Mouse (Mus musculus) left cerebral cortex, postnatal 10 days (tissue): ENCODE measurements at regions not wholly inside any gene's neighbourhood (a gene's known extent, or its start where the extent isn't known, plus 50 kb on each side); places are given as distances from the start of the nearest gene placed in this dataset.
A peak's percentile ranks its signal among the peaks of the same experiment; 100 is the strongest.

ENCODE experiments used
- DNase-seq, 2 experiments: peaks; one replicate each; pipeline ENCODE4 v3.0.0; 2021 to 2022; ENCODE audit warnings: low spot score in 2 of 2, mixed read lengths in 1 of 2; ENCODE audit errors: extremely low spot score in 1 of 2
- intact Hi-C: fragments of 180-260 bp; cut with DNase I; formaldehyde crosslinking; loops from one replicate; pipeline ENCODE4 v1.15.1; 2025

DNA sequence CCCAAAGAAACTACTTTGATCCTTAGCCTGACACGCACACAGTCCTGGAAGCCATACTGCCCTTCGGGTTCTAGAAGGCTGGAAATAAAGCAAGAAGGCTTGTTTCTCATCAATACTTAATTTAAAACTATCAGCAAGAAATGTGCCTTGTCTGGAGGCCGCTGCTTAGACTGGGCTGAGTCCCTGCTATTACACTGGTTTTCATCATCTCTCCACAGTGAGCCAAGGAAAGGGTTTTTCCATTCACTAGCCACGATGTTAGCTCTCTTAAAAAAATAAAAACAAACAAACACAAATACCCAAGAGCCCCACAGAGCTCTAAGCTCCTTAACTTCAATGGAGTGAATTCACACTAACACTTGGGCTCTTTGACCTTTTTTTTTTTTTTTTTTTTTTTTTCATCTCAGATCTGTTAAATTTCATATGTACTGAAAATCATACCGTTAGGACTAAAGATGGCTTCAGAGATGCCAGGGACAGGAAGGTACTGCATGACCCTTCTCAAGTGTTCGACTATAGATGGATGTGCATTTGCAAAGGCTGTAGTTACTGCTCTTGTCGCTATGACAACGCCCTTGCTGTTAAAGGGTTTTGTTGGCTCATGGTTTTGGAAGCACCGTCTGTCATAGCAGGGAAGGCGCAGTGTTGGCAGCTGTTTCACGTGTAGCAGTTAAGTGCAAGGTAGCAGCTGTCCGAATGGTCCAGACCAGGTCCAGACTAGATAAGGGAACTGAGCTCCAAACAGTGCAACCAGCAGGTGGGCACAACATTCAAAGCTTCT is 98.1 kb upstream of the Klf14 start:
- intact Hi-C loops: no loop called here
- no peak for DNase-seq

DNA sequence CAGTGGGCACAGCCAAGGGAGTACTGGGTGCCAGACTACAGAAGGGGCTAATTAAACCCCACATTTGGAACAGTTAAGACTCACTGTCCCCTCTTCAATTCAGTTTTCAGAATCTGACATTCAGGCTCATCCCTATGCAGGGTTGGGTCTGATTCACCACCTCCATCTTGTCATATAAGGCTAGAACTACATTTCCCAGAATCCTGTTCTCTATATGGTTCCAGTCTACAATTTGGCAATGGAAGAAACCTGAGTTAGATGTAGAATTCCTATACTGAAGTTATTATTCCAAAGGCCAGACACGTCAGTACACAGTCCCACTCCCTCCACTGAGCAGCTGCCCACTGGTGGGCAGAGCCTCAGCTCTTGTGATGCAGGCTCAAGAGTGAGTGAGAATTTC is 99.4 kb upstream of the Klf14 start:
- DNase-seq: no peak
- intact Hi-C loops: no loop called here

DNA sequence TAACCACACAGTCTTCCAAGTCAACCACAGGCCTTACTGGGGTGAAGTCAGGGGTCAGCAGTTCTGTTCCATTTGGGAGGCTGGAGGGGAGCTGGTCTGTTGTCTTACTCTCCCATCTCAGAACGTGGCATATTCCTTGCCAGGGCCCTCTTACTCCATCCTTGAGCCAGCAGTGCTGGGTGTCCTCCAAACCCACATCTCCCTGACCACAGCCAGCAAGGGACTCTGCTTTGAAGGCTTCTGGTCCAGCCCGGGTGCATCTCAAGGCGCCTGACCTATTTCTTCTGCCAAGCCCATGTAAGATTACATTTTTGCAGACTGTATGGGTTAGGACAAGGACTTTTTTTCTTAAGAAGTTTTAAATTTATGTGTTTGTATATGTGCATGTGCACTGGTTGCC is 100.1 kb upstream of the Klf14 start:
- DNase-seq: no peak
- intact Hi-C loops: no loop called here

DNA sequence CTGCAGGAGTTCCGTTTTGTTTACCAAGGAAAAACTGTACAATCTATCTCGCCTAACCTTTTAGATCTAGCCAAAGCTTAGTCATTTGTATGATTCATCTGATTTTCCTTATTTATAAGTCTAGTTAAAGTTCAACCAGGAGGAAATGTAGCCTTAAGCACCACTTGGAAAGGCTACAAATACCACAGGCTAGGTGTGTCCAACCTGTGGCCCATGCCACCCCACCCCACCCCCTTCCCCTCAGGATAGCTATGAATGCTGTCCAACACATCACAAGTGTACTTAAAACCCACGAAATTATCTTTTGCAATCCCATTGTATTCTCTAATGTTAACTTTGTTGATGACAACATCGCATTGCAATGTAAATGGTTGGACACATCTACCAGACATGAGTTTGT is 102.9 kb upstream of the Klf14 start:
- no peak for DNase-seq
- intact Hi-C loops: no loop called here

DNA sequence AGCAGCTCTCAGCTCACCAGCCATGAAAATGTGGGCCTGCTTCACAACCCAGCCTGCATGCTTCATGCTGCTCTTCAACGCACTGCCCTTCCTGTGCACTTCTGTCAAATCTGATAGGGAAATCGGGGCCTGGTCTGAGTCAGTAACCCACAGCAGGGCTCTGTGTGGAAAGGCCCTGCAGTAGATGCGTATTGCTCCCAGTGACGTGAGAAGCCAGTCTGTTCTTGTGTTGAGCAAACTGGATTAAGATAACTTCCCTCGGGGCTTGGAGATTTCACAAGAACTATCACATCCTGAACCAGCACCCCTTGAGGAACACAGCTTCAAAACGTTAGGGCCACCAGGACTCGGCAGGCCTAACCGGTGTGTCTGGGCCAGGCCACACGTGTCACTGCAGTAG is 106.5 kb upstream of the Klf14 start:
- no peak for DNase-seq
- intact Hi-C loops: no loop called here

DNA sequence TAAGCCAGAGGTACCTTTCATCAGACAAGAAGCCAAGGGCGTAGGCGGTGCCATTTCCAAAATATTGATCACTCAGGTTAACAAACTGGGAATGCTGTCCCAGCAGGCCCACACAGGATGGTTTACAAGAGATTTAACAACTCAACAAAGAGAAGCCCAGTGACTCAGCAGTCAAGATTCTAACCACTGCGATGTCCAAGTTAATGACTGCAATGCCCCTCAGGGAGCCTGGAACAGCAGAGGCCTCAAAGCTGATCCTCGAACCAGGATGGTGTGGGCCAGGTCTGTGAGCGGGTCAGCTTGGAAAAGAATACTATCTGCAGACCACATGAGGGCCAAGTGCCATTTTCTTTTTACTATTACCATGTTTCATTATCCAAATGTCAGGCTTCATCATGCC is 108.0 kb upstream of the Klf14 start:
- DNase-seq: no peak
- intact Hi-C loops: no loop called here

DNA sequence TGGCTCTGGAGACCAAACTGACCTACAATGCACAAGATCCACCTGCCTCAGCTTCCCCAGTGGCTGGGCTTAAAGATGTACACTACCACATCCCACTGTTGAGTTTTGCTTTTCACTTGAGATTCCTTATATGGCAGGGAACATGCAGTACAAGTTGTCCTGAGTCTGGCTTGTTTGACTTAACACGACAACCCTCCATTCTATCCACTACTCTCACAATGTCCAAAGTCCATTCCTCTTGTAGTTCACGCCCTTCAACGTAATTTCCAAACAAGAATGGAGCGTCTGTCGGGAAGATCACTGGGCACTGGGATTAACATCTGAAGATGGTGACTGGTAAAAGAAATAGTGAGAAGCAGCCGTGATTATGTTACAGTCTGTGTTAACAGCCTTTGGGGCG is 108.6 kb upstream of the Klf14 start:
- no peak for DNase-seq
- intact Hi-C loops: no loop called here

DNA sequence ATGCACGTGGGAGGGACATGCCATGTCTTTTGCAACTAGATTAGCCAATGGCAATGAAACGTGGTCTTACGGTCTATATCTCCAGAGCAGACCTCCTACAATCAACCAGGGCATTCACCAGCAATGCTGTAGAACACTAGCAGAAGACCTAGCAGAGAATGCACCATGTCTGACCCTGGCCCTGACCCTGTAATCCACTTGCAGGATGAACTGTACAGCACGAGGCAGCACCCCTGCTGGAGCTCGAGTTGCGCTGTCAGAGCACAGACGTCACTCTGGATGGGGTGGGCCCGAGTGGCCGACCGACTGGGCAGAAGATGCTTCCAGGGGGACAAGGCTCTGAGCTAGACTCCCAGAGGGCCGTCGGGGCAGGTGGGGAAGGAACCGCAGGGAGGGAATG is 110.4 kb upstream of the Klf14 start:
- no peak for DNase-seq
- intact Hi-C loops: no loop called here

DNA sequence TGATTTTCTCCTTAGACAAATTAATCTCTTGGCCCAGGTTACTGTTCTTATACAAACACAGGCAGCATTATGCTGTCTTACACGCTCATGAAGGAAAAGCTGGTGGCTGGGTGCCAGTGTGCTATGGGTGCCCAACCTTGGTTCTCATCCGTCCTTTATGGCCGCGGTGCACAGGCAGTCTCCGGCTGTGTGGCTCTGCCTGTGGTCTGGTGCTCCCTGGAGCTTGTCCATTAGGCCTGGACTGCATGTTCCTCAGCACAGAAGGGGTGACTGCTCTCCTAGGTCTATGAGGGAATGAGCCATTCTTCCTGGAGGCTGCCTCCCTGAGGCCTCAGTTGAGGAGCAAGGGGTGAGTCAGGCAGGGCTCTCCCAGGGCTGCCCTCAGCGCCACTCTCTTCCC is 111.7 kb upstream of the Klf14 start:
- intact Hi-C loops: loop anchor here (5.0 to 10.0 kb wide), 2 partner anchors 252 to 384 kb away; no protein-coding TSS in a partner anchor
- DNase-seq: no peak

DNA sequence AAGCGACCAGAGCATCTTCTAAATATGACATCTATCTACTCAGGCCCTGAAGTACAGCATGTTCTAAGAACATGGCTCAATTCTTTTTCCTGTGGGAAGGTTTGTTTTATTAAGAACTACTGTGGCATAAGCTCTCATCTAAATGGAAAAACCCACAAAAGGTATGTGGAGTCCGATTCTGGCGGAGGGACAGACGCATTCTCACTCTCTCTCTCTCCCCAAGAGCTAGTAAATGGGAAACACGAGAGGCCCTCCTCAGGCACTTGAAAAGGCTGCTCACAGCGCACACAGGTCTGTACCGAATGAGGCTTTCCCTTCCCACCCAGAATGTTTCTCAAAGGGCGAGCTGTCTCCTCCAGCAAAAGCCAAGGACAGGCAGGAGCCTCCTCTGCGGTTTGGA is 112.1 kb upstream of the Klf14 start:
- DNase-seq: no peak
- intact Hi-C loops: loop anchor here (5.0 to 10.0 kb wide), 2 partner anchors 251 to 384 kb away; no protein-coding TSS in a partner anchor

DNA sequence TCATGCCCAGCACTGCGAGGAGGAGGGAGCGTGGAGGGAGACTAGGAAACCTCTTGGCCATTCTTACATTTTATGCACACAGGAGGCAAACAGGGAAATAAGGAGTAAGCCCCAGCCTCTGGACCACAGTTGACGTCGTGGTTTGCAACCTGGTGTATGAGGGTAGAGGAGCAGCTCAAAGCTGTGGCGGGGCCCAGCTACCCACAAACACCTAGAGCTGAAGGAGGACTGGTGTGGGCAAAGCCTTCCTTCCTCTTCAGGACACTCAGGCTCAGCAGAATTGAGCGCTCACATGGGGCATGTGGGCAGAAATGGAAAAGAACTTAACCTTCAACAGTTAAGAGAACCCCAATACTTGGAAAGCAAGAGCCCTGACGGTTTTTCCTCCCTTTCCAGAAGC is 113.2 kb upstream of the Klf14 start:
- DNase-seq: no peak
- intact Hi-C loops: loop anchor here (5.0 to 10.0 kb wide), 2 partner anchors 250 to 383 kb away; no protein-coding TSS in a partner anchor

DNA sequence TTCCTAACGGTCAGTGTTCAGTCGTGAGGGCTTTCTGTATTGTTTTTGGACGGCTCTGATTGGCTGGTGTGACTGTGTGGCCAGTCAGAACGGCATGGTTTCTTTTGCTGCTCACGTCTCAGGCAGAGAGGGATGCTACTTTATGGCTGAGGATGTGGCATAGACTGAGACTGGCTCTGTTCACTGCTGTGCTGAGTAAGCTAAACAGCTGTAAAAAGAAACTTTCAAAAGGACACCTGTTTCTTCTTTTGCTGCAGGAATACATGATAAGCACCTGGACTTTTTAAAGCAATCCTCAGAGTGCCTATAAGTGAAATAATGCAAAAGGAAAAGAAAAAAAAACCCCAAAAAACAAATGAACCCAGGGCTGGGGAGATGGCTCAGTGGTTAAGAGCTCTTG is 113.7 kb upstream of the Klf14 start:
- intact Hi-C loops: loop anchor here (5.0 to 10.0 kb wide), 2 partner anchors 250 to 382 kb away; no protein-coding TSS in a partner anchor

DNA sequence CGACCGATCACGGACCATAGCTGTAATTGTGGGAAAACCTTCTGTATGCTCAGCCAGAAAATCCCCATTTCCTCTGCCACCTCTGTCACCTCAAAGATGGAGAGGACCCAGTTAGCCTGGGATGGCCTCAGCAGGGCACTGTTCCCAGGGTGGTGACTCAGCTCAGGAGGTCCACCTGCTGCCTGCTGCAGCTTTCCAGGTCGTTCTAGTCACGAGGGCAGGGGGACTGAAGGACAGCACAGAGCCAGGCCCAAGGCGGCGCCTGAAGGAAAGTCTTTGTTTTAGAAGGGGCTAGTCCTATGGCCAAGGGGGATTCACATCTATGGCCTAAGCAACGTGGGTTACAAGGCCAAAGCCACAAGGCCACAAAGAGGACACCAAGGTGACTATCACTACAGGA is 114.5 kb upstream of the Klf14 start:
- intact Hi-C loops: loop anchor here (5.0 to 10.0 kb wide), 2 partner anchors 249 to 381 kb away; no protein-coding TSS in a partner anchor

More for the DNA sequence above, 113.7 kb upstream of the Klf14 start:
- DNase-seq: no peak

DNA sequence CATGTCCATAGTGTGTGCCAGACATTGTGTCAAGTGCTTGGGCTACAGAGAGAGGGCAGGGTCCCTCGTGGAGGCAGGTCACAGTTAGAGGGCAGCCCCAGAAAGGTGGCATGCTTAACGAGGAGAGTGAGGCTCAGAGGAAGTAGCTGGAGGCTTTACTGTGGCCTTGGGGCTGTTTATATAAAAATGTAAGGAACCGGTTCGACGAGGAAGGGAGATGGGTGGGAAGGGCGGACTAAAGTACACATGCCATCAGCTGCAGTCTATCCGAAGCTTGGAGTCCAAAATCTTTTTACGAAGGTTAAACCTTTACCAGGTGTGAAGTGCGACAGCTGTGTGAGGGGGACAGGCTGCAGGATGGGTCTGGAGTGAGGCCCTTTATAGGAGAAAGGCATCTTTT is 115.5 kb upstream of the Klf14 start:
- no peak for DNase-seq
- intact Hi-C loops: loop anchor here (5.0 to 10.0 kb wide), 2 partner anchors 248 to 380 kb away; no protein-coding TSS in a partner anchor

More for the DNA sequence above, 114.5 kb upstream of the Klf14 start:
- DNase-seq: no peak

DNA sequence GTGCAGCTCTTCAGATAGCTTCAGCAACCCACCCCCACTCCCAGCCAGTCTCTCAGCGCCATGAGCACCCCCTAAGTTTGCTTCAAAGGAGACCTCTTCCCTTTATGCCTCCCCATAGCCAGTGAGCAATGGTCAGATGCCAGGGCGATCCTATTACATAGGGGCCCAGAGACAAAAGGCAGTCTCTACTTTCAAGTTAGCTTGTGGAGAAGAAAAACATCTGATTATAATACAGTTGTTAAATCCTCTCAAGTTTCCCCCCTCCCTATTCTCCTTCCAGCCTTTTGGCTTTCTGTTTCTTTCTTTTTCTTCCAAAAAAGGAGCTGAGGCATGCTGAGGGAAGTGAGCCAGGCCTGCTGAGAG is 116.3 kb upstream of the Klf14 start:
- no peak for DNase-seq
- intact Hi-C loops: loop anchor here (5.0 to 10.0 kb wide), 2 partner anchors 82 to 380 kb away; no protein-coding TSS in a partner anchor

DNA sequence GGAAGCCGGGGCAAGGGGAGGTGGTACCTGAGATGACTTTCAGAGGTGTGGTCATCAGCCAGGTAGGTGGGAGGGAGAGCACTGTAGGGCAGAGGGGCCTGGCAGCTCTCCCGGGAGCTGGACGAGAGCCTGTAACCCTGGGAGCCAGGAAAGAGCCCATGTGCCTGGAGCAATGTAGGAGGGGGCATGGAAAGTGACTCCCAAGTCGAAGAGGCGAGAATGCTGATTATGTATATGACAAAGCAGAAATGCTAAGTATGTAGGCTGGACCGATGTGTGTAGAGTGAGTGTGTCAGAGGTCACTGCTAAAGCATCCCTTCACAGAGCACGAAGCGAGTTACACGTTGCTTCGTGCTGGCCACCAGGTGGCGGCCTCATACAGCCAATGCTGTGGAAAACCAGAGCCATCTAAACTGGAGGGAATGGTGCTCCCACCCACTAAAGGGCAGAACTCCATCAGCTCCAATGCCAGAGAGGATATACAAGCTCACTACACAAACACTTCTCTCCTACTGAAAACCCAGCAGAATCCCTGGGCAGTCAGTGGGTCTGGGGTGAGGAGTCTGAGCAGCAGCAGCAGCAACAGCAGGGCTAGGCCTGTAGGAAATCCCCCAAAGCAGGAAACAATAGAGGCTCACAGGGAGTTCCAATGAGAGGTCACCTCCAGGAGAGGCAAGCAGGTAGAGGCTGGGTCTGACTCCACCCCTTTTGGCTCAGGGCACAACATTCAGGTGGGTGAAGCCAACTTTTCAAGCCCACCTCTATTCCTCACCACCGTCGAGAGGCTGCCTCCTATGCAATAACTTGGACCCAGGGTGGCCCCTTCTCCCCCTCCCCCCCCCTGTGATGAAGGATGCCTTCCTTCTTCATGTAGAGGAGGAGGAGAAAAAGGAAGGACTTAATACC is 116.9 kb upstream of the Klf14 start:
- peak; percentile 65 to 85 for DNase-seq

DNA sequence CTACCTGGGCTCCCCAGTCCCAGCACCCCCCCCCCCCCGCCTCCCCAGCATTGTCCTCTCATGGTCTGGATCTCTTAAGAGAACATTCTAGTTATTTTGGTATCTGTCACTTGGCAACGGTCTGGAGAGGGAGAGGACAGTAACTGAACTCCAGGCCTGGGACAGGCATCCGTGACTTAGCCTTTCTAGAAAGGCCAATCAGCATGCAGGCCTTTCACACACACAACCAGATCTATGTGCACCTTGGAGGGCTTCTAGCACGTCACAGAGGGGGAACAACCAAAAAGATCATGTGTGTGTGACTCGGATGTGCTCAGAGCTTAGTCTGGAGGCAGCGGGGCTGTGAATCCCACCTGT is 117.6 kb upstream of the Klf14 start:
- no peak for DNase-seq
- intact Hi-C loops: loop anchor here (2.0 to 10.0 kb wide), 3 partner anchors 81 to 378 kb away; no protein-coding TSS in a partner anchor

More for the DNA sequence above, 116.9 kb upstream of the Klf14 start:
- intact Hi-C loops: loop anchor here (2.0 to 10.0 kb wide), 3 partner anchors 81 to 379 kb away; no protein-coding TSS in a partner anchor

DNA sequence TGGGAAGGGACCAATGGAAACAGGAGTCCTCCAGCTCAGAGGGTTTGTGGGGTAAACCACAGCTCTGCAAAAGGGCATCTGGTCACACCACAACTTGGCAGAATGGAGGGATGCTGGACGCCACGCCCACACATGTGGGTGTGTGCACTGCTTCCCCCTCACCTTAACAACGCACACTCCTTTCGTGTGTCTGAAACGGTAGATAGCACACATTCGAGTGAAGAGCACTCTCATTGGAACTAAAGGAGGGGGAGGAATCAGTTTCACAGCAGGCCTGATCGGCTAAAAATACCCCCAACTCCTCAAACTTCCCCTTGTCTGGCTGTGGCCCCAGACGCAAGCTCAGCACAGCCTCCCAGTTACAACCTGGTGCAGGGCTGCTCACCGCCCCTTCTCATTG is 118.3 kb upstream of the Klf14 start:
- intact Hi-C loops: loop anchor here (2.0 to 10.0 kb wide), 3 partner anchors 80 to 378 kb away; no protein-coding TSS in a partner anchor
- no peak for DNase-seq

DNA sequence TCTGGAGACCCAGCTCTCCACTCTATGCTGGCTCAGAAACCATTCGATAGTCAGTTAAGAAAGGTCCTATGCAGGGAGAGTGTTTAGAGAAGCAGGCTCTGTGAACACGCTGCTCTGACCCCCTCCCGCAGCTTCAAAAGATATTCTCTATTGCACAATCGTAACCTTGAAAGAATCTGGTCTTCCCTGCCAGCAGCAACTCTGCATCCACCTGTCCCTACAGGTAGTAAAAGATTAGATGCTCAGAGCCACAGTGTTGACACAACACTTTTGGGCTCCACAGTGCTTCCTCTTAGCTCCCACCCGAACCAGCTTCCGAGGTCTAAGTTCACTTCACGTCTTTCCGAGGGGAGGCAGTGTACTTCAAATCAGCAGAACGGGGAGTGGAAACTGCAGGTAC is 118.9 kb upstream of the Klf14 start:
- DNase-seq: no peak
- intact Hi-C loops: loop anchor here (2.0 to 10.0 kb wide), 3 partner anchors 80 to 377 kb away; no protein-coding TSS in a partner anchor
